Mouse (Mus musculus) hindbrain, embryonic 11.5 days (tissue): Measurements from ENCODE around the gene Spem1. TPM values are rescaled to one million over a fixed set of nuclear protein-coding genes. Genes with fewer than 3 reads are reported as not detected.
A peak's percentile ranks its signal among the peaks of the same experiment; 100 is the strongest.

Source experiments
- ATAC-seq: fragments of 200-750 bp; cut with Nextera tagmentation; 2 replicates; pipeline ENCODE4 v1.8.0; 2017; ENCODE audit warnings: mild to moderate bottlenecking, moderate TSS enrichment, moderate library complexity; ENCODE audit not compliant: low FRiP score
- DNase-seq: peaks from one replicate; pipeline ENCODE4 v3.0.0-alpha.2; 2015; ENCODE audit warnings: low spot score
- H3K27ac ChIP-seq: fragments of 300-500 bp; sonication (generic); 2 replicates; pipeline ENCODE4 v1.5.1; 2014; ENCODE audit warnings: mild to moderate bottlenecking, low read depth, low read length
- H3K27me3 ChIP-seq: fragments of 300-500 bp; sonication (generic); 2 replicates; pipeline ENCODE4 v1.6.1; 2014; ENCODE audit warnings: mild to moderate bottlenecking, low read length, moderate library complexity, mixed read lengths; ENCODE audit not compliant: control insufficient read depth, insufficient read depth
- H3K36me3 ChIP-seq: fragments of 300-500 bp; sonication (generic); 2 replicates; pipeline ENCODE4 v1.6.1; 2014; ENCODE audit warnings: mild to moderate bottlenecking, low read length, moderate library complexity, mixed read lengths; ENCODE audit not compliant: control insufficient read depth, insufficient read depth
- H3K4me1 ChIP-seq: fragments of 300-500 bp; sonication (generic); replicated peaks from 2 replicates; pipeline ENCODE4 v1.6.1; 2014; ENCODE audit warnings: low read length, mixed read lengths; ENCODE audit not compliant: control insufficient read depth, insufficient read depth
- H3K4me2 ChIP-seq: fragments of 300-500 bp; sonication (generic); replicated peaks from 2 replicates; pipeline ENCODE4 v1.6.1; 2014; ENCODE audit warnings: mild to moderate bottlenecking, low read depth, low read length
- H3K4me3 ChIP-seq: fragments of 300-500 bp; sonication (generic); 2 replicates; pipeline ENCODE4 v1.5.1; 2014; ENCODE audit warnings: low read depth, low read length
- H3K9ac ChIP-seq: fragments of 300-500 bp; sonication (generic); 2 replicates; pipeline ENCODE4 v1.6.1; 2014; ENCODE audit warnings: low read depth, low read length
- H3K9me3 ChIP-seq: fragments of 300-500 bp; sonication (generic); 2 replicates; pipeline ENCODE4 v1.6.1; 2016; ENCODE audit warnings: low read length; ENCODE audit not compliant: control insufficient read depth
- WGBS: fragments of 180-500 bp; shearing (Covaris S2); extraction: QIAGEN DNeasy Blood & Tissue Kit; methylation state at CpG from one replicate; pipeline ENCODE4 v1.1.7; 2014; 5-methylcytosine and 5-hydroxymethylcytosine counted together
- polyA plus RNA-seq: library from polyadenylated mRNA; unstranded; fragments of >200 nt; fragmentation: Nextera tagmentation; extraction: Ambion mirVana; gene quantifications from 2 replicates; pipeline ENCODE4 v1.2.1, GENCODE M21; 2014

Spem1 gene
- polyA plus RNA-seq, 1 experiment from 2014 or later: 0.17 TPM

- DNase-seq (no peak), ATAC-seq (0 out of 2 replicates have a peak, but pooled peaks have one; percentile 0)
- H3K4me2 ChIP-seq: peak overlapping the region; percentile 65
- WGBS: 3% methylated on average over 7 of the region's 7 CpGs
- 0 out of 2 replicates have a peak, but pooled peaks cover 2% of the 10 kb centered on the region for H3K36me3 ChIP-seq
- peaks cover 18% of the 10 kb centered on the region for H3K4me1 ChIP-seq
- no peaks in the 10 kb centered on the region for H3K9me3 ChIP-seq
- peak overlapping the region; percentile 85 for H3K4me3 ChIP-seq
- peaks cover 2% of the 10 kb centered on the region; the same call in 1 of the 2 replicates for H3K27me3 ChIP-seq
- peak overlapping the region; percentile 92 for H3K27ac ChIP-seq
- H3K9ac ChIP-seq: peak overlapping the region; percentile 66
Observed at GRCm38 (mm10) chr11:69838714-69839104, 16.7 kb upstream of the Spem1 start.

GRCm38 (mm10) chr11:69837952-69838713 is 16.2 kb upstream of the Spem1 start, which contains the start of gene Tmem256:
Gene Tmem256 (plus strand): TSS chr11:69838514.
- peak; percentile 97 for DNase-seq
- Histone ChIP-seq H3K4me3 (peak within 1 kb of the TSS; percentile 85), H3K27ac (peak within 1 kb of the TSS; percentile 92), H3K9me3 (no peaks in the 10 kb centered on the region), H3K36me3 (0 out of 2 replicates have a peak, but pooled peaks cover 4% of the 10 kb centered on the region), H3K9ac (peak within 1 kb of the TSS; percentile 90), H3K4me2 (peak within 1 kb of the TSS; percentile 92), H3K4me1 (peaks cover 20% of the 10 kb centered on the region), H3K27me3 (peaks cover 2% of the 10 kb centered on the region; the same call in 1 of the 2 replicates)
- under 1% methylated on average over 34 of the region's 34 CpGs for WGBS
- ATAC-seq: peak; percentile 87

- Histone ChIP-seq H3K4me3 (peak within 1 kb of the TSS; percentile 85), H3K4me2 (peak within 1 kb of the TSS; percentile 92), H3K36me3 (peaks cover 4% of the 10 kb centered on the region; the same call in 1 of the 2 replicates), H3K9ac (peak within 1 kb of the TSS; percentile 90), H3K9me3 (no peaks in the 10 kb centered on the region), H3K27me3 (peaks cover 2% of the 10 kb centered on the region; the same call in 1 of the 2 replicates), H3K27ac (peak within 1 kb of the TSS; percentile 92), H3K4me1 (peaks cover 20% of the 10 kb centered on the region)
- under 1% methylated on average over 30 of the region's 32 CpGs for WGBS
- ATAC-seq (no peak; the same call in 1 of the 2 replicates), DNase-seq (no peak)
Observed at GRCm38 (mm10) chr11:69837604-69837951, 15.6 kb upstream of the Spem1 start, which contains the start of gene Nlgn2. Gene Nlgn2 (minus strand): TSS chr11:69837784.

- Histone ChIP-seq H3K27me3 (peaks cover 2% of the 10 kb centered on the region; the same call in 1 of the 2 replicates), H3K4me3 (peak overlapping the region; percentile 85), H3K9me3 (no peaks in the 10 kb centered on the region), H3K36me3 (peaks cover 4% of the 10 kb centered on the region; the same call in 1 of the 2 replicates), H3K4me1 (peaks cover 20% of the 10 kb centered on the region), H3K27ac (peak overlapping the region; percentile 92), H3K9ac (peak overlapping the region; percentile 90), H3K4me2 (peak overlapping the region; percentile 92)
- under 1% methylated on average over 42 of the region's 52 CpGs for WGBS
- ATAC-seq: peak; percentile 11
- DNase-seq: peak; percentile 64
Observed at GRCm38 (mm10) chr11:69836703-69837576, 15.0 kb upstream of the Spem1 start.

- Histone ChIP-seq H3K4me2 (peak overlapping the region; percentile 92), H3K9me3 (no peaks in the 10 kb centered on the region), H3K27me3 (peaks cover 2% of the 10 kb centered on the region; the same call in 1 of the 2 replicates), H3K27ac (peak overlapping the region; percentile 92), H3K4me1 (peaks cover 20% of the 10 kb centered on the region), H3K36me3 (peaks cover 4% of the 10 kb centered on the region; the same call in 1 of the 2 replicates), H3K9ac (peak overlapping the region; percentile 90), H3K4me3 (peak overlapping the region; percentile 85)
- WGBS: 0% methylated on average over 4 of the region's 4 CpGs
- DNase-seq: peak; percentile 33
- ATAC-seq: no peak
Observed at GRCm38 (mm10) chr11:69835966-69836335, 14.0 kb upstream of the Spem1 start.

- peak overlapping the region; percentile 92; the same call in 1 of the 2 replicates for H3K27ac ChIP-seq
- peak; percentile 79 for DNase-seq
Observed at GRCm38 (mm10) chr11:69835326-69835965, 13.5 kb upstream of the Spem1 start.

GRCm38 (mm10) chr11:69834001-69834549 is 12.1 kb upstream of the Spem1 start:
- Histone ChIP-seq H3K27ac (peak overlapping the region; percentile 47), H3K9ac (peak overlapping the region; percentile 90), H3K36me3 (peaks cover 4% of the 10 kb centered on the region; the same call in 1 of the 2 replicates), H3K4me1 (peaks cover 17% of the 10 kb centered on the region), H3K4me3 (peak overlapping the region; percentile 85), H3K9me3 (no peaks in the 10 kb centered on the region), H3K27me3 (peaks cover 2% of the 10 kb centered on the region; the same call in 1 of the 2 replicates), H3K4me2 (peak overlapping the region; percentile 92)
- 8% methylated on average over 38 of the region's 48 CpGs for WGBS
- DNase-seq: peak; percentile 57
- ATAC-seq: no peak

More at GRCm38 (mm10) chr11:69835326-69835965, 13.5 kb upstream of the Spem1 start:
- peaks cover 2% of the 10 kb centered on the region; the same call in 1 of the 2 replicates for H3K27me3 ChIP-seq
- H3K9ac ChIP-seq: peak overlapping the region; percentile 90
- peak overlapping the region; percentile 85 for H3K4me3 ChIP-seq
- peaks cover 4% of the 10 kb centered on the region; the same call in 1 of the 2 replicates for H3K36me3 ChIP-seq
- no peaks in the 10 kb centered on the region for H3K9me3 ChIP-seq
- no peak for ATAC-seq
- peaks cover 20% of the 10 kb centered on the region for H3K4me1 ChIP-seq
- peak overlapping the region; percentile 92 for H3K4me2 ChIP-seq
- WGBS: 1% methylated on average over 9 of the region's 9 CpGs
